In genomic region chr6:29299112-29299511, GRCm38 (mm10) we compare ENCODE assay signal across 21 mouse cellular contexts. TPM values are rescaled to one million over a fixed set of nuclear protein-coding genes. Genes with fewer than 3 reads are reported as not detected.
"Had no signal": no experiment of that assay in that cellular context is flagged by ENCODE, and none has a peak within 500 bp of the region (broad histone marks: within the 10 kb centered on the region; RNA-seq: fewer than 3 reads in every experiment).

No protein-coding gene starts in this region.

- H3K9ac ChIP-seq: limb, embryonic 12.5 days; limb, embryonic 15.5 days; liver, embryonic 14.5 days; liver, postnatal 0 days; lung, embryonic 14.5 days; midbrain, embryonic 12.5 days; midbrain, embryonic 15.5 days; neural tube, embryonic 13.5 days had no signal

- H3K27ac ChIP-seq: limb, embryonic 12.5 days; limb, embryonic 15.5 days; liver, embryonic 14.5 days; macrophage; midbrain, embryonic 12.5 days; midbrain, embryonic 15.5 days; neural tube, embryonic 13.5 days had no signal

- H3K9me3 ChIP-seq: limb, embryonic 12.5 days; limb, embryonic 15.5 days; midbrain, embryonic 12.5 days; midbrain, embryonic 15.5 days; neural tube, embryonic 13.5 days had no signal

- H3K36me3 ChIP-seq: limb, embryonic 12.5 days; limb, embryonic 15.5 days; midbrain, embryonic 12.5 days; midbrain, embryonic 15.5 days; neural tube, embryonic 13.5 days had no signal

- H3K4me3 ChIP-seq: limb, embryonic 12.5 days; limb, embryonic 15.5 days; midbrain, embryonic 12.5 days; midbrain, embryonic 15.5 days; neural tube, embryonic 13.5 days had no signal

- H3K4me2 ChIP-seq: limb, embryonic 12.5 days; limb, embryonic 15.5 days; liver, embryonic 11.5 days; lung, embryonic 14.5 days; midbrain, embryonic 12.5 days; midbrain, embryonic 15.5 days; neural tube, embryonic 13.5 days had no signal

- H3K27me3 ChIP-seq: limb, embryonic 12.5 days; limb, embryonic 15.5 days; midbrain, embryonic 12.5 days; midbrain, embryonic 15.5 days; neural tube, embryonic 13.5 days had no signal

- ATAC-seq: liver, postnatal 0 days; lung, postnatal 0 days; midbrain, embryonic 15.5 days had no signal

- H3K4me1 ChIP-seq: limb, embryonic 12.5 days; limb, embryonic 15.5 days; midbrain, embryonic 12.5 days; midbrain, embryonic 15.5 days; neural tube, embryonic 13.5 days had no signal

- DNase-seq: kidney, adult 9 months; kidney, postnatal 14 days; kidney, postnatal 4 days; left cerebral cortex, postnatal 4 days; liver, postnatal 0 days; lung, embryonic 14.5 days; retina, postnatal 1 day; right cerebral cortex, postnatal 25 days; spleen, adult 18-20 months; thymus, postnatal 25 days had no signal

RNA-seq across cellular contexts. Expression of gene Fam71f2, which starts 19.7 kb away (rescaled TPM):
- polyA plus RNA-seq: macrophage had no signal

RNA-seq across cellular contexts. Expression of gene Fam71f1, which starts 19.8 kb away (rescaled TPM):
- polyA plus RNA-seq: limb, embryonic 12.5 days; limb, embryonic 15.5 days; liver, embryonic 14.5 days; liver, postnatal 0 days; lung, embryonic 14.5 days; lung, postnatal 0 days; macrophage; midbrain, embryonic 12.5 days; midbrain, embryonic 15.5 days; neural tube, embryonic 13.5 days; stomach, embryonic 16.5 days; thymus, postnatal 0 days had no signal
